Mouse (Mus musculus) hindbrain, embryonic 13.5 days (tissue): ENCODE measurements around the gene Plekha3. TPM values are rescaled to one million over a fixed set of nuclear protein-coding genes. Genes with fewer than 3 reads are reported as not detected.

Source experiments
- ATAC-seq: fragments of 200-750 bp; cut with Nextera tagmentation; 2 replicates; pipeline ENCODE4 v1.8.0; 2017; ENCODE audit warnings: moderate TSS enrichment; ENCODE audit not compliant: low FRiP score
- H3K27ac ChIP-seq: fragments of 300-500 bp; sonication (generic); 2 replicates; pipeline ENCODE4 v1.5.1; 2015; ENCODE audit warnings: inconsistent platforms, mild to moderate bottlenecking, moderate library complexity
- H3K27me3 ChIP-seq: fragments of 300-500 bp; sonication (generic); 2 replicates; pipeline ENCODE4 v1.6.1; 2015; ENCODE audit warnings: mild to moderate bottlenecking, inconsistent platforms
- H3K36me3 ChIP-seq: fragments of 300-500 bp; sonication (generic); 2 replicates; pipeline ENCODE4 v1.6.1; 2015; ENCODE audit warnings: mild to moderate bottlenecking, inconsistent platforms
- H3K4me1 ChIP-seq: fragments of 300-500 bp; sonication (generic); replicated peaks from 2 replicates; pipeline ENCODE4 v1.6.1; 2015; ENCODE audit warnings: inconsistent platforms
- H3K4me2 ChIP-seq: fragments of 300-500 bp; sonication (generic); 2 replicates; pipeline ENCODE4 v1.6.1; 2015; ENCODE audit warnings: inconsistent platforms, mild to moderate bottlenecking, moderate library complexity
- H3K4me3 ChIP-seq: fragments of 300-500 bp; sonication (generic); 2 replicates; pipeline ENCODE4 v1.5.1; 2015; ENCODE audit warnings: mild to moderate bottlenecking, inconsistent platforms
- H3K9ac ChIP-seq: fragments of 300-500 bp; sonication (generic); 2 replicates; pipeline ENCODE4 v1.6.1; 2015; ENCODE audit warnings: mild to moderate bottlenecking, inconsistent platforms
- H3K9me3 ChIP-seq: fragments of 300-500 bp; sonication (generic); 2 replicates; pipeline ENCODE4 v1.6.1; 2016; ENCODE audit warnings: inconsistent platforms
- WGBS: fragments of 180-500 bp; shearing (Covaris S2); methylation state at CpG from one replicate; pipeline ENCODE4 v1.1.7; 2015; 5-methylcytosine and 5-hydroxymethylcytosine counted together
- polyA plus RNA-seq: library from polyadenylated mRNA; unstranded; fragments of >200 nt; fragmentation: Nextera tagmentation; extraction: Ambion mirVana; gene quantifications from 2 replicates; pipeline ENCODE4 v1.2.1, GENCODE M21; 2015

Gene Plekha3
- polyA plus RNA-seq, 1 experiment from 2014 or later = 9.2 TPM

GRCm38 (mm10) chr2:76658551-76658950 is 16.5 kb upstream of the Plekha3 start:
- WGBS = 82% methylated on average over 13 of the region's 13 CpGs
- ATAC-seq = no peak
- no peak overlapping the region for H3K27ac ChIP-seq

DNA sequence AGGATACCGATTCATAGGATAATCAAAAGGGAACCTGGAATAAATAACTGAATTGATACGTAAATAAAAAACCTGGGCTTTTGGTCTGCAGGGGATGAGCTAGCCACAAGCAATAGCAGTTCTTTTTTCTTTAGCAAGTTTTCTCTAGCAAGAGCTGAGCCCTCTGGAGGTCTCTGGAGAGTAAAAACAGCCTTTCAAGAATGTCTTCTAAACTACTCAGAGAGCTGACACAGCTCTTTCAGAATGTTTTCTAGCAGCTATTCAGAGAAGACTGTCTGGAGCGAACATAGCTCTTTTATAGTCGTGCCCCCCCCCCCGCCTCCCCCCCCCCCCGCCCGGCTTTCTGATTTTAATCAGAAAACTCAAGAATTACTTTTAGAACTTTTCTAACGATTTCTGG is 15.7 kb upstream of the Plekha3 start:
- no peak overlapping the region for H3K27ac ChIP-seq
- 55% methylated on average over 7 of the region's 8 CpGs for WGBS
- H3K36me3 ChIP-seq = peaks cover 17% of the 10 kb centered on the region
- H3K9ac ChIP-seq = no peak overlapping the region
- H3K4me3 ChIP-seq = no peak overlapping the region
- no peaks in the 10 kb centered on the region; the same call in 1 of the 2 replicates for H3K4me1 ChIP-seq
- H3K27me3 ChIP-seq = no peaks in the 10 kb centered on the region
- H3K4me2 ChIP-seq = no peak overlapping the region
- no peaks in the 10 kb centered on the region for H3K9me3 ChIP-seq
- ATAC-seq = no peak

More at GRCm38 (mm10) chr2:76658551-76658950, 16.5 kb upstream of the Plekha3 start:
- Histone ChIP-seq H3K36me3 (peaks cover 8% of the 10 kb centered on the region), H3K4me2 (no peak overlapping the region), H3K27me3 (no peaks in the 10 kb centered on the region), H3K4me3 (no peak overlapping the region), H3K9me3 (no peaks in the 10 kb centered on the region), H3K4me1 (no peaks in the 10 kb centered on the region; the same call in 1 of the 2 replicates), H3K9ac (no peak overlapping the region)

DNA sequence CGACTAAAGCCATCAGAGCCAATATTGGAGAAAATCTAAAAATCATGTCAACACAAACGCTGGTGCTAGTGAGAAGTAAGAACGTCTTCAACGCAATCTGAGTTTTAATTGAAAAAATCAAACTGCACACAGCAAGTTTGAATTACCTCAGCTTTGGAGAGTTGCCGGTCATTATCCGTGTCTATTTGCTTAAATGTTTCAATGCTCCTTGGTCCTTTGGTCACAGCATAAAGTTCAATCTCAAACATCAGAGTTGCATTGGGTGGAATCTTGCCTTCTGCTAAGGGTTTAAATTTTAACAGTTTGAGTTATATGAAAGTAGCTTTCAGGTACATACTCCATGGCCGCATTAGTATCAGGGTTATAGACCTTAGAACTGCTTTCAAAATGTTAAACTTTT is 9.6 kb upstream of the Plekha3 start:
- Histone ChIP-seq H3K4me2 (no peak overlapping the region), H3K36me3 (peaks cover 33% of the 10 kb centered on the region), H3K27ac (no peak overlapping the region), H3K4me1 (0 out of 2 replicates have a peak, but pooled peaks cover 6% of the 10 kb centered on the region), H3K27me3 (no peaks in the 10 kb centered on the region), H3K9ac (no peak overlapping the region), H3K4me3 (no peak overlapping the region), H3K9me3 (no peaks in the 10 kb centered on the region)
- 96% methylated on average over 7 of the region's 7 CpGs for WGBS
- ATAC-seq = no peak

GRCm38 (mm10) chr2:76667200-76667599 is 7.9 kb upstream of the Plekha3 start:
- no peaks in the 10 kb centered on the region for H3K9me3 ChIP-seq
- H3K4me1 ChIP-seq = peaks cover 17% of the 10 kb centered on the region
- peaks cover 33% of the 10 kb centered on the region for H3K36me3 ChIP-seq
- H3K9ac ChIP-seq = no peak overlapping the region
- ATAC-seq = no peak
- H3K4me2 ChIP-seq = no peak overlapping the region
- H3K27me3 ChIP-seq = no peaks in the 10 kb centered on the region
- no peak overlapping the region for H3K4me3 ChIP-seq
- no peak overlapping the region for H3K27ac ChIP-seq
- WGBS = 91% methylated on average over 5 of the region's 5 CpGs

- Histone ChIP-seq H3K9ac (peak overlapping the region; percentile 79; the same call in 1 of the 2 replicates), H3K36me3 (peaks cover 3% of the 10 kb centered on the region; the same call in 1 of the 2 replicates), H3K4me3 (peak overlapping the region; percentile 46), H3K4me1 (peaks cover 32% of the 10 kb centered on the region), H3K4me2 (peak overlapping the region; percentile 68), H3K27me3 (no peaks in the 10 kb centered on the region), H3K27ac (no peak overlapping the region), H3K9me3 (no peaks in the 10 kb centered on the region)
- no peak for ATAC-seq
- WGBS = 83% methylated on average over 6 of the region's 6 CpGs
These were observed 3.4 kb upstream of the Plekha3 start for GRCm38 (mm10) chr2:76671641-76672040.

DNA sequence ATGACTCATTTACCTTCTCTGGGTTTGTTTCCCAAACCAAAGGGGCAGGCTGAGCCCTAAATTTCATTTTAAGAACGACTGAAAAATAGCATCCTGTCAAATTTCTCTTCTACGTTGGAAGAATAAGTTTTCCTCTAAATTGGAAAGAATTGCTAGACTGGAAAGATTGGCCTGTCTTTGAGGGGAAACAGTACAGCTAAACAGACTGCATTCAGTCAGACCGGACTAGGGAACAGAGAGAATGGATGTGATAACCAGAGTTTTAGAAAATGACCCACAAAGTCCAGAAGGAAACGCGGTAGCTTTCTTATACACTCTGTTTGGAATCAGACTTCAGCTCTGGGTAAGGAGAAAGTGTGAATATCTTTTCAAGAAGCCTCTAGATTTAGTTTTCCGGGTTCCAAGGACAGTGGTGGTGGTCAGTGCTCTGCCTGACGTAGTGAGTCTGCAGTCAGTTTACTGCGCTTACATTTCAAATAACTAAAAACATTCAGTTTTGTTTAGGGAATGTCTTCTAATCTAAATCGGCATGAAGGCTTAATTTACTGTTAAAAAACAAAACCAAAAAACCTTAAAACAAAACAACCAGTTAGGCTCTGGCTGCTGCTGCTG is 2.8 kb upstream of the Plekha3 start:
- H3K4me3 ChIP-seq = peak overlapping the region; percentile 46
- H3K4me1 ChIP-seq = peaks cover 36% of the 10 kb centered on the region
- H3K27me3 ChIP-seq = no peaks in the 10 kb centered on the region
- ATAC-seq = no peak
- peak overlapping the region; percentile 79 for H3K9ac ChIP-seq
- WGBS = 42% methylated on average over 9 of the region's 9 CpGs
- H3K36me3 ChIP-seq = no peaks in the 10 kb centered on the region
- no peaks in the 10 kb centered on the region for H3K9me3 ChIP-seq
- H3K27ac ChIP-seq = peak overlapping the region; percentile 81
- H3K4me2 ChIP-seq = peak overlapping the region; percentile 68

GRCm38 (mm10) chr2:76672966-76673392 is 2.1 kb upstream of the Plekha3 start, which contains the start of gene Fkbp7:
Gene Fkbp7 (minus strand): TSS chr2:76673116.
- WGBS = under 1% methylated on average over 17 of the region's 17 CpGs
- ATAC-seq = peak; percentile 94
- Histone ChIP-seq H3K4me1 (peaks cover 36% of the 10 kb centered on the region), H3K27ac (peak within 1 kb of the TSS; percentile 81), H3K4me2 (peak within 1 kb of the TSS; percentile 68), H3K4me3 (peak within 1 kb of the TSS; percentile 46), H3K9me3 (no peaks in the 10 kb centered on the region), H3K36me3 (no peaks in the 10 kb centered on the region), H3K9ac (peak within 1 kb of the TSS; percentile 79), H3K27me3 (no peaks in the 10 kb centered on the region)

DNA sequence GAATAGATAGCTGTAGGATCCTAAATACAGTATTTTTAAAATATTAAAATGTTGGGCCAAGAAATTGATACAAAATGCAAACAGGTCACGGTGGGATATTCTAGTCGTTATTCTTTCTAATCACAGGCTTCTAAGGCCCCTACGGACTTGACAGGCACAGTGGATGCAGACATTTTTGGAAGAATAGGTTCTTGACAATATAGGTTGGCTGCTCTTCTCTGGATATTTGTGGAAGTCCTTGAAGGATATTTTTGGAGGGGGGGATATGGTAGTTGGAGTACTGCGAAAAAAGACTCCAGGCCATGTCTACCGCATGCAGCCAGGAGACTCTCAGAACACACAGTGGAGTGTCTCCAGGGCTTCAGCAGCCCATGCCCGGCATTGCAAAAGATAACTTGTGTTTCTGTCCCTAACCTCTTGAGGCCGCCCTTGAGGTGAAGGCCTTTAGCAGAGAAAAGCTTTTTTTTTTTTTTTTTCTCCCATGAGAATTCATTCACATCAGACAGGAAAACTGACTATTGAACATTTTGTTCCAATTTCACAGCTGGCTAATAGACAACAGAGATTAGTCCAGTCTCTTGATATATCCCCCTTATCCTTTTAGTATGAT is 1.5 kb upstream of the Plekha3 start:
- H3K27me3 ChIP-seq = no peaks in the 10 kb centered on the region
- peaks cover 33% of the 10 kb centered on the region for H3K4me1 ChIP-seq
- H3K9me3 ChIP-seq = no peaks in the 10 kb centered on the region
- H3K4me3 ChIP-seq = peak overlapping the region; percentile 46
- WGBS = 42% methylated on average over 7 of the region's 7 CpGs
- H3K27ac ChIP-seq = peak overlapping the region; percentile 81
- H3K4me2 ChIP-seq = peak overlapping the region; percentile 68
- no peak for ATAC-seq
- H3K9ac ChIP-seq = no peak overlapping the region
- no peaks in the 10 kb centered on the region for H3K36me3 ChIP-seq

DNA sequence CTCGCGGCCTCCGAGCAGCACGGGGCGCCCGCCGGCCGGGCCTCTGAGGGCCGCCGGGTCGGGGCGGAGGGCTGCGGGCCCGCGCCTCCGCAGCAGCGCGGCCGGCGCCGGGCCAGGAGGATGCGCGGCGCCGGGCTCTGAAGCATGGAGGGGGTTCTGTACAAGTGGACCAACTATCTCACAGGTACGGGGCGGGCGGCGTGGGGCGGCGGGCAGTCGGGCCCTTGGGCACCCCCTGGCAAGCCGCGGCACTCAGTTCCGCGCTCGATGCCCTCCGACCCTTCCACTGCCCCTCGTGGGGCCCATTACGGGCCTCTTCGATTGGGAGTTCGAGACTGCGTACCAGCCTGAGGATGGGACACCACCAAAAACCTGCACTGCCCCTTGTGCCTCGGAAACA is 370 bp downstream of the Plekha3 start:
- no peaks in the 10 kb centered on the region for H3K27me3 ChIP-seq
- H3K9ac ChIP-seq = peak overlapping the region; percentile 90
- peak overlapping the region; percentile 82 for H3K27ac ChIP-seq
- peak overlapping the region; percentile 76 for H3K4me2 ChIP-seq
- H3K36me3 ChIP-seq = peaks cover 5% of the 10 kb centered on the region; the same call in 1 of the 2 replicates
- H3K4me3 ChIP-seq = peak overlapping the region; percentile 92
- WGBS = 0% methylated on average over 21 of the region's 44 CpGs
- peak; percentile 62 for ATAC-seq
- no peaks in the 10 kb centered on the region for H3K9me3 ChIP-seq
- peaks cover 33% of the 10 kb centered on the region for H3K4me1 ChIP-seq

GRCm38 (mm10) chr2:76675949-76676348 is 868 bp downstream of the Plekha3 start:
- Histone ChIP-seq H3K4me1 (peaks cover 33% of the 10 kb centered on the region), H3K4me2 (peak overlapping the region; percentile 76), H3K36me3 (peaks cover 7% of the 10 kb centered on the region; the same call in 1 of the 2 replicates), H3K9ac (peak overlapping the region; percentile 90), H3K27ac (no peak overlapping the region), H3K27me3 (no peaks in the 10 kb centered on the region), H3K9me3 (no peaks in the 10 kb centered on the region), H3K4me3 (peak overlapping the region; percentile 92)
- no peak for ATAC-seq
- 11% methylated on average over 4 of the region's 4 CpGs for WGBS

DNA sequence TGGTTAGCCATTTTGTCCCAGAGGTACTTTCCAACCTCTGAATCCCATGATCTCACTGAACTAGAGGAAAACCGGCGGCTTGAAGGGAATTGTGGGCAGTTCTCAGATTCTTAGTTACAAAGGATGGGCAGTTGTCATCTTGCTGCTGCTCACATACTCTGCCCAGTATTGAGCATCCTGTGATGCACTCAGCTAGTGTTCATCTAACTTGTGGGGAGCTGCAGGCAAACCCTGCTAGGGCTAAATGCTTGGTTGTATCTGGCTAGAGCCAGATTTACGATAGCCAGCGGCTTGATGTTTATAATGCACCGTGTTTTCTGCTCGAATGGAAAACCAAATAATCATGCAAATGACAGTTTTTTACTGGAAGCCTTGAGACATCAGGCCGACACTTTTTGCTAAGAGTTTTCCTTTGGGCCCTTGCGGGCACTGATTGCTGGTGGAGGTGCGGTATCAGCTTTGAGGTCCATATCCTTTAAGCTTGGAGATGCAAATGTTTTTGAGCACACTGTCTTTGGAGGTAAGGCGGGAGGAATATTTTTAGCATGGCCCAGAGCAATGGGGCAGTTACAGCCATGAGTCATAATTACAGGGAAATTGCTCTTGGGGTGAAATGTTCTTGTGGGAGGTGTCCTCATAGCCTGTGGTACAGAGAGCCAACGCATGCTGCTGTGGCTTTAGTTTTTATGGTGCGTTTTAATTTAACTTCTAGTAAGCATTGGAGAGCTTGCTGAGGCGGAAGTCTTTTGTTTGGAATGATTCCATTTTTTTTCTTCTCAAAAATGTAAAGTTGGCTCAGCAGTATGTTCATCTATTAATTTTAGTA is 1.5 kb downstream of the Plekha3 start:
- Histone ChIP-seq H3K27ac (no peak overlapping the region), H3K4me2 (peak overlapping the region; percentile 76), H3K9ac (peak overlapping the region; percentile 90), H3K9me3 (no peaks in the 10 kb centered on the region), H3K27me3 (no peaks in the 10 kb centered on the region), H3K4me1 (peaks cover 28% of the 10 kb centered on the region), H3K36me3 (peaks cover 10% of the 10 kb centered on the region; the same call in 1 of the 2 replicates), H3K4me3 (peak overlapping the region; percentile 92)
- 59% methylated on average over 13 of the region's 13 CpGs for WGBS
- no peak for ATAC-seq

GRCm38 (mm10) chr2:76682301-76682700 is 7.2 kb downstream of the Plekha3 start:
- no peak overlapping the region for H3K9ac ChIP-seq

More at GRCm38 (mm10) chr2:76682301-76682700, 7.2 kb downstream of the Plekha3 start:
- Histone ChIP-seq H3K27me3 (no peaks in the 10 kb centered on the region), H3K9me3 (no peaks in the 10 kb centered on the region), H3K4me3 (no peak overlapping the region), H3K4me1 (peaks cover 3% of the 10 kb centered on the region; the same call in 1 of the 2 replicates), H3K36me3 (peaks cover 63% of the 10 kb centered on the region), H3K27ac (no peak overlapping the region), H3K4me2 (no peak overlapping the region)
- 86% methylated on average over 8 of the region's 8 CpGs for WGBS
- no peak for ATAC-seq
